Mouse (Mus musculus) NIH3T3 (cell line): Measurements from ENCODE around the gene Rpl23a.

Source experiments
- DNase-seq: peaks from one replicate; pipeline ENCODE4 v3.0.0-alpha.2; 2012; ENCODE audit warnings: low read depth

Rpl23a gene

GRCm38 (mm10) chr11:78166640-78167039 lies 16.7 kb downstream of the Rpl23a start:
- no peak for DNase-seq

GRCm38 (mm10) chr11:78166161-78166560 lies 17.2 kb downstream of the Rpl23a start:
- no peak for DNase-seq

GRCm38 (mm10) chr11:78165761-78166109 lies 17.6 kb downstream of the Rpl23a start:
- DNase-seq = peak; percentile 87

DNA sequence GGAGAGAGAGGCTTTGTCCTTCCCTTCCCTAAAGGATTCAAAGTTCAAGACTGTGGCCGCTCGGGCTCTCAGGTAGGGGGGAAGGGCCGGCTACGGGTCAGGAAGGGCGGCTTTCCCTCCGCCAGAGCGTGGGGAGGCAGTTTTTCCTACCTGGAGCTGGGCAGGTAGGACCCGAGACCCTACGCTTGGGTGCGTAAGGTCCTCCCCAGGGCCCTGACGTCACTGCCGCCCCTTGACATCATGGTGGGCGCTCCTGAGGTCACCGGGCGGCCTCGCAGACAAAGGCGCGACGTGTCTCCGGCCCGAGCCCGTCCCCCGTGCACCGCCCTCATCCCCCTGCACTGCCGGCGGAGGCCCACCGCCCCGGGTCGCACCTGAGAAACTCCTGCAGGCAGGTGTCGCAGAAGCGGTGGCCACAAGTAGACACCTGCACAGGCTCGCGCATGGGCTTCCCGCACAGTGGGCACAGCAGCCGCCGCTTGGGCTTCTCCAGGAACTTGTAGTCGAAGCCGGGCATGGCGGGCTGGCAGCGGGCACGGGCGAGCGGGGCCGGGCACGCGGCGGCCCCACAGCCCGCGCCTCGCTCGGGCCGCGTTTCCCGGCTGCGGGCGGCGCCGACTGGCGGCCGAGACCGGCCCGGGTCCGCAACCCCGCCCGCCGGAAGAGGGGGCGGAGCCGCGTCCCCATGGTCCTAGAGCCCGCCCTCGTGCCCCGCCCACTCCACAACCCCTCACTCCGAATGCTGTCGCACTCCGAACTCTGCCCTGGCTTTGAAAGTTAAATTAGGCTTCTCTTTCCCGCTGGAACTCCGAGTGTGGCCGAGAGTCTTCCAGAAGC lies 18.2 kb downstream of the Rpl23a start, which contains the start of gene Traf4:
Gene Traf4 (minus strand): TSS at position 666 of the 837 bp plus-strand sequence.
- DNase-seq = peak; percentile 94

- no peak for DNase-seq
Measured at GRCm38 (mm10) chr11:78164604-78164923, 18.8 kb downstream of the Rpl23a start.

GRCm38 (mm10) chr11:78163681-78164603 lies 19.4 kb downstream of the Rpl23a start:
- peak; percentile 85 for DNase-seq

- DNase-seq = no peak
Measured at GRCm38 (mm10) chr11:78163045-78163444, 20.3 kb downstream of the Rpl23a start.

GRCm38 (mm10) chr11:78162504-78162903 lies 20.9 kb downstream of the Rpl23a start:
- DNase-seq = no peak

- DNase-seq = no peak
Measured at GRCm38 (mm10) chr11:78161968-78162367, 21.4 kb downstream of the Rpl23a start.

DNA sequence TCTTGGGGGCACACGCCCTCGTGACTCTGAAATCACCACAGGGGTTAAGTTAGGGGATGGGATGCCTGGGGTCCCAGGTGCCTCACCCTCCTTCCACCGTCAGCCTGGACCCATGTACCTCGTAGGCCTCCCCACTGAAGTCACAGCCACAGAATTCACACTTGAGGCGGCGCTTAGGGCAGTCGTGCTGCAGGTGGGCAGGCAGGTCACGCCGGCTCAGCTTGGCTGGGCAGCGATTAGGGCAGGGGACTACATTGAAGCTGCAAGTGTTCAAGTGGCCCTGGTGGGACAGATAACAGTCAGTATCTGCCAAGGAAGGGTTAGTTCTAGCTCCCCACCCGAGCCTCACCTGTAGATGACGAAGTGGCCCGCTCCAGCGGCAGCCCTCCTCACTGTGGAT lies 22.2 kb downstream of the Rpl23a start:
- DNase-seq = no peak

- no peak for DNase-seq
Measured at GRCm38 (mm10) chr11:78160675-78161074, 22.7 kb downstream of the Rpl23a start.

DNA sequence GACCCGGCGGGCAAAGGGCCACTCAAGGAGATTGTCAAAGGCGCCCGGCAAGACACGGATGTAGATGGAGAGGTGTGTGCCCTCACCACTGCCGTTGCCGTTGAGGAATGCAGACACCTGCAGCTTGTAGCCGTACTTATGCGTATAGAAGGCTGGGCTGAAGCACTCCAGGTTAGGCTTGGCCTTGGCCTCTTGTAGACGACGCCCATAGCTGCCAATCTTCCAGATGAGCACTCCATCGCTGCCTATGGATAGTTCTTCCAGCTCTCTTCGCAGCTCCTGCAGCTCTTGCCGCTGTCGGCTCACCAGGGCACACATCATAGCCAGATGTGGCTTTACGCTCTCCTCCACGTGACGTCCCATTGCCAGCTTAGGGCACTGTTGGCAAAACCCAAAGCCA lies 23.2 kb downstream of the Rpl23a start:
- DNase-seq = no peak

GRCm38 (mm10) chr11:78159557-78159956 lies 23.8 kb downstream of the Rpl23a start:
- DNase-seq = no peak

DNA sequence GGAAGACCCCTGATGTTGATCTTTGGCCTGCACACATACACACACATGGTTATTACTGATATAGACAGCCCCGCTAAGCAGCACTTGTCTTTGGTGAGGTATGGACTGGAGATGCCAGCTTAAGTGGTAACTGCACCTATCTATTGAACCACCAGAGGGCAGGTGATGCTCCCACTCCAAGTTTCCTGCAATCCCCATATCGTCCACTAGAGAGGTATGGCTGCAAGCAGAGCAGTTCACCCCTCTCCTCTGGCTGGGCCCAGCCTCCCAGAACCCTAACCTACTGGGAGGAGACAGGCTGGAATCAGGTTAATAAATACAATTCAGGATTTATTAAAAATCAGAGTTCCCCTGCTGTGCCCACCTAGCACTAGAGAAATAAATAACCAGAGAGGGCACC lies 24.3 kb downstream of the Rpl23a start:
- DNase-seq = peak; percentile 93

- no peak for DNase-seq
Measured at GRCm38 (mm10) chr11:78156156-78156699, 27.2 kb downstream of the Rpl23a start.

DNA sequence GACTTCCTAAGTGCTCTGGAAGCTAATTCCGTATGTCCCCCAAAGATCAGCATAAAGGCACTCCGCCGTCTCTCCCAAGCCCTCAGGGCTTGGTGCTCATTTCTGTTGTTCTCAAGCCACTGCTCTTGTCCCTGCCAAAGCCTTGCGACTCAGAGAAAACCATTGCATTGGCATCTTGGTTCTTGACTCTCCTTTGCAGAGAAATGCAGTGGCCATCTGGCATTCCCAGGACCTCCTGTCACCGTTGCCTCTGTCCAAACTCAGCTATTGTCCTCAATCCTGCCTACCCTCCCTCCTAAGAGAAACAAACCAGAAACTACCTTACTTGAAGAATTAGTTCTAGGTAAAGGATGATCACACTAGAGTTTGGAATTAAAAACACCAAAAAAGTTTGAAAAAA lies 27.7 kb downstream of the Rpl23a start:
- no peak for DNase-seq

DNA sequence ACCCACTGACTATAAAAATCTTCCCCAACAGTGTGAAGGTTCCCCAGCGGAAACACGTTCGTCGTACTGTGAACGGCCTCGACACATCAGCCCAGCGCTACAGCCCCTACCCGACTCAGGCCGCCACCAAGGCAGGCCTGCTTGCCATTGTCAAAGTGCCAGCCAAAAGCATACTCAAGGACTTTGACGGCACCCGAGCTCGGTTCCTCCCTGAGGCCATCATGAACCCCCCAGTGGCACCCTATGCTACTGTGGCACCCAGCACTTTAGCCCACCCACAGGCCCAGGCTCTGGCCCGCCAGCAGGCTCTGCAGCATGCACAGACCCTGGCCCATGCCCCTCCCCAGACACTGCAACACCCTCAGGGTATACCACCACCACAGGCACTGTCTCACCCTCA lies 29.6 kb downstream of the Rpl23a start:
- no peak for DNase-seq

- DNase-seq = peak; percentile 81
Measured at GRCm38 (mm10) chr11:78152299-78153231, 30.8 kb downstream of the Rpl23a start.

- peak; percentile 61 for DNase-seq
Measured at GRCm38 (mm10) chr11:78151161-78151560, 32.2 kb downstream of the Rpl23a start.

DNA sequence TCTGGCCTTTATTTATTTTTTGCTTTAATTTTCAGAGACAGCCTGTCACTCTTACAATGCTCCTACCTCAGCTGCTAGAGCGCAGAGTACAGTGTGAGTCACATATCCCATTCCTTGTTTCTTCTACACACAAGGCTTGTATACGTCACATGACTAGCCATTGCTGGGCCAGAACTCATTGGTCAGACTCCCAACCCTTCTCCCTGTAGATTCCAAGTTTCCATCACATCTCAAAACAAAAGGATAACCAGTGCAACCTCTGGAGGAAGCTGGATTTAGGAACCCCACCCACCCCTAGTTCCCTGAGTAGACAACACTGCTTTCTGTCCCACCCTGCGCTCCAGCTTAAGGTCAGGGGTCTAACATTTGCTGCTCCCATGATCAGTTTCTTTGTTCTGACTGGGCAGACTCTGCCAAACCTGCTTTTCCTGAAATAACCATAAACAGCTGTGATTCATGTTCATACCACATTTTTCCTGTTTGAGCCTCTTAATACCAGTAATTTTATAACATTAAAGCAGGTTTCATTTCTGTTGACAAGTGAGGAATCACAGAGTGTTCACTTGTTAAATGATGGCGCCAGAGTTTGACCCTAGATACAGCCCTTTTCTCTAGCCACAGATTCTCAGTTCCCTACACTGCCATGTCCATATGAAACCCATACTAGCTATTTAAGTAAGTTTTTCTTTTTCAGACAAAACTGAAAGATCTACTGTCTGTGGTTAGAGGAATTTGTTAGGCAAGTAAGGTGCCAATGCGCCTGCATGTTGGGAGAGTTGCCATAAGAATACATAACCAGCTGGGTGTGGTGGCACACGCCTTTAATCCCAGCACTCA lies 36.5 kb downstream of the Rpl23a start:
- DNase-seq = peak; percentile 83

GRCm38 (mm10) chr11:78146168-78146567 lies 37.2 kb downstream of the Rpl23a start:
- peak; percentile 50 for DNase-seq
